Mouse (Mus musculus): ENCODE results near the gene Rab36. TPM values are rescaled to one million over a fixed set of nuclear protein-coding genes. Genes with fewer than 3 reads are reported as not detected.

Rab36 gene
- polyA plus RNA-seq, 1 experiment from 2014 or later: 4.1 TPM

GRCm38 (mm10) chr10:75052902-75053301 lies 16.0 kb downstream of the Rab36 start:
- Histone ChIP-seq H3K27me3 (ENCODE audit: control insufficient read depth, insufficient read depth, low read length) (no peaks in the 10 kb centered on the region), H3K4me2 (no peak overlapping the region), H3K4me3 (ENCODE audit: low read depth, low read length) (no peak overlapping the region), H3K36me3 (ENCODE audit: control insufficient read depth, insufficient read depth, low read length) (no peaks in the 10 kb centered on the region), H3K27ac (ENCODE audit: low read depth, low read length) (no peak overlapping the region), H3K9me3 (replicated peaks; ENCODE audit: control insufficient read depth, low read length) (no peaks in the 10 kb centered on the region), H3K4me1 (ENCODE audit: control insufficient read depth, insufficient read depth, low read length) (peaks cover 6% of the 10 kb centered on the region), H3K9ac (ENCODE audit: low read depth, low read length) (no peak overlapping the region)
- 77% methylated on average over 8 of the region's 8 CpGs for WGBS (ENCODE audit: insufficient replicate concordance)
- ATAC-seq (replicated peaks; ENCODE audit: insufficient number of reproducible peaks, low FRiP score, low TSS enrichment): no peak

DNA sequence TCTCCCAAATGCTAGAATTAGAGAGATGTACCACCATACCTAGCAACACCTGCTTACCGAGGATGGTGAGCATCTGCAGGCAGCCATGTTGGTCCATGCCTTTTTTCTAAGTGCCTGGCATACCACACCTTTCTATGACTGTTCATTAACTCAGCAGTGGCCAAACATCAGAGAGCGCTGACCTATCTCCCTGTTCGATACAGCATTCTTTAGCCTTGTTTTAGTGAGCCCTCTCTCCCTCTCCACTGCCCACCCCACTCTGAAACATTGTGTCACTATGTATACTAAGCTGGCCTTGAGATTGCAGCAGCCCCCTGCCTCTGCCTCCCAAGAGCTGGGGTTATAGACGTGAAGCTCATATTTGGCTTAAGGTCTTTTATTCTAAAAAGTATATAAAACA lies 16.8 kb downstream of the Rab36 start:
- Histone ChIP-seq H3K9ac (ENCODE audit: low read depth, low read length) (no peak overlapping the region), H3K4me2 (no peak overlapping the region), H3K27ac (ENCODE audit: low read depth, low read length) (no peak overlapping the region), H3K27me3 (ENCODE audit: control insufficient read depth, insufficient read depth, low read length) (no peaks in the 10 kb centered on the region), H3K9me3 (replicated peaks; ENCODE audit: control insufficient read depth, low read length) (no peaks in the 10 kb centered on the region), H3K36me3 (ENCODE audit: control insufficient read depth, insufficient read depth, low read length) (no peaks in the 10 kb centered on the region), H3K4me3 (ENCODE audit: low read depth, low read length) (no peak overlapping the region), H3K4me1 (ENCODE audit: control insufficient read depth, insufficient read depth, low read length) (peaks cover 6% of the 10 kb centered on the region)
- 75% methylated on average over 4 of the region's 4 CpGs for WGBS (ENCODE audit: insufficient replicate concordance)
- ATAC-seq (replicated peaks; ENCODE audit: insufficient number of reproducible peaks, low FRiP score, low TSS enrichment): no peak

DNA sequence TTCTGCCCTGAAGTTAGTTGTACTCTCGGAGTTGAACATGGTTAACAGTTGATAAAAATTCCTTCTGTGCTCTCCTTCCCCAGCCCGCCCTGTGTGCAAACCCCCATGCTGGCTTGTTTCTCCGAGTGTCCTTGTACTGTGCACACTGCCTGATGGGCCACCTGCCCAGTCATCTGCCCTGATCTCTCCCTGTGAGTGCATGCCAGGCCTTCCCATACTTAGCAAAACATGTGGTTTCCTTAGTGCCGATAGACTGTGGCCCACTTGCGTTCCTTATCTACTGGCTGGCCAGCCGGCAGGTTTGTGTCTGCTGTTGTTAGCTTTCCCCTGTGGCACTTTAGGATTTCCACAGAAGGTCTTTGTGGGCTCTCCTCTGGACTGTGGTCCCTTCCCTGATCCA lies 17.3 kb downstream of the Rab36 start:
- no peak overlapping the region for H3K4me3 ChIP-seq (ENCODE audit: low read depth, low read length)
- H3K4me2 ChIP-seq: no peak overlapping the region
- peaks cover 6% of the 10 kb centered on the region for H3K4me1 ChIP-seq (ENCODE audit: control insufficient read depth, insufficient read depth, low read length)
- no peaks in the 10 kb centered on the region for H3K36me3 ChIP-seq (ENCODE audit: control insufficient read depth, insufficient read depth, low read length)
- no peaks in the 10 kb centered on the region for H3K9me3 ChIP-seq (replicated peaks; ENCODE audit: control insufficient read depth, low read length)
- ATAC-seq (replicated peaks; ENCODE audit: insufficient number of reproducible peaks, low FRiP score, low TSS enrichment): no peak
- H3K27me3 ChIP-seq (ENCODE audit: control insufficient read depth, insufficient read depth, low read length): no peaks in the 10 kb centered on the region
- H3K27ac ChIP-seq (ENCODE audit: low read depth, low read length): 0 out of 2 replicates have a peak overlapping the region, but pooled peaks have one; percentile 22
- WGBS (ENCODE audit: insufficient replicate concordance): 26% methylated on average over 6 of the region's 6 CpGs
- no peak overlapping the region for H3K9ac ChIP-seq (ENCODE audit: low read depth, low read length)

DNA sequence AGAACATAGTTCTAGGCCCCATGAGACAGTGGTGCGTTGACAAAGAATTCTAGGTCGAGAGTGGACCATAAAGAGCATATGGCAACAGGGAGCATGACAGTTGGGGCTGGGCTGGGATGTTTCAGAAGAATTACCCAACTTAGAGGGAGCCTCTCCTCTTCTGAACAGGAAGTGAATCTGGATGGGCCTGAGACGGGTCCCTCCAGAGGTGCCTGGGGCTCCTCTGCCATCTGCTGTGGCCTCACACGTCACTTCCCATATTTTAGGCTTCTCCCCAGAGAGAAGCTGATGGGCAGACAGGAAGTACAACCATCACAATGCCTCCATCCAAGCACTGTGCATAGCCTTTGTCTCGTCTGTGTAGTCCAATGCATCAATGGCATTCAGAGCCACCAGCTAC lies 18.8 kb downstream of the Rab36 start:
- Histone ChIP-seq H3K27ac (ENCODE audit: low read depth, low read length) (no peak overlapping the region), H3K36me3 (ENCODE audit: control insufficient read depth, insufficient read depth, low read length) (no peaks in the 10 kb centered on the region), H3K9me3 (replicated peaks; ENCODE audit: control insufficient read depth, low read length) (no peaks in the 10 kb centered on the region), H3K9ac (ENCODE audit: low read depth, low read length) (no peak overlapping the region), H3K4me3 (ENCODE audit: low read depth, low read length) (no peak overlapping the region), H3K27me3 (ENCODE audit: control insufficient read depth, insufficient read depth, low read length) (no peaks in the 10 kb centered on the region), H3K4me2 (no peak overlapping the region), H3K4me1 (ENCODE audit: control insufficient read depth, insufficient read depth, low read length) (peaks cover 15% of the 10 kb centered on the region)
- ATAC-seq (replicated peaks; ENCODE audit: insufficient number of reproducible peaks, low FRiP score, low TSS enrichment): no peak
- WGBS (ENCODE audit: insufficient replicate concordance): 68% methylated on average over 5 of the region's 5 CpGs

GRCm38 (mm10) chr10:75056255-75056654 lies 19.4 kb downstream of the Rab36 start:
- no peaks in the 10 kb centered on the region for H3K36me3 ChIP-seq (ENCODE audit: control insufficient read depth, insufficient read depth, low read length)
- H3K4me3 ChIP-seq (ENCODE audit: low read depth, low read length): no peak overlapping the region
- no peak overlapping the region for H3K9ac ChIP-seq (ENCODE audit: low read depth, low read length)
- H3K9me3 ChIP-seq (replicated peaks; ENCODE audit: control insufficient read depth, low read length): no peaks in the 10 kb centered on the region
- no peak overlapping the region for H3K4me2 ChIP-seq
- WGBS (ENCODE audit: insufficient replicate concordance): 22% methylated on average over 4 of the region's 4 CpGs
- H3K4me1 ChIP-seq (ENCODE audit: control insufficient read depth, insufficient read depth, low read length): peaks cover 17% of the 10 kb centered on the region
- ATAC-seq (replicated peaks; ENCODE audit: insufficient number of reproducible peaks, low FRiP score, low TSS enrichment): no peak
- peaks cover 3% of the 10 kb centered on the region; the same call in 1 of the 2 replicates for H3K27me3 ChIP-seq (ENCODE audit: control insufficient read depth, insufficient read depth, low read length)
- no peak overlapping the region for H3K27ac ChIP-seq (ENCODE audit: low read depth, low read length)

DNA sequence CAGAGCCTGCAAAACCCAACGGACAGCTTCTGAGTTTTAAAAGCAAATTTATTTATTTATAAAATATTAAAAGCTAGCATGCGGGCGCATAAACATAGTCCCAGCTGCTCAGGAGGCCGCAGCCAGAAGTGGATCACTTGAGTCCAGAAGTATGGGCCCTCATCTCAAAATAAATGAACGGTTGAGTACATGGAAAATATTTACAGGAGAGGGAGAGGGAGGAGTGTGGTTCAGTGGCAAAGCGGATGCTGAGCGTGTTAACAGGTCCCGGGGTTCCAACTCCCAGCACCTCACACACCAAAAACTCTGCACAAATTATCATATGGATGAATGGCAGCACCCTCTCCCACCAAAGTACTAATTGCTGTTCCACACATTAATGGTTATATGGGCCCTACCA lies 21.5 kb downstream of the Rab36 start:
- Histone ChIP-seq H3K4me1 (ENCODE audit: control insufficient read depth, insufficient read depth, low read length) (peaks cover 35% of the 10 kb centered on the region), H3K27me3 (ENCODE audit: control insufficient read depth, insufficient read depth, low read length) (peaks cover 10% of the 10 kb centered on the region), H3K4me2 (no peak overlapping the region), H3K9me3 (replicated peaks; ENCODE audit: control insufficient read depth, low read length) (no peaks in the 10 kb centered on the region), H3K9ac (ENCODE audit: low read depth, low read length) (no peak overlapping the region), H3K4me3 (ENCODE audit: low read depth, low read length) (no peak overlapping the region), H3K36me3 (ENCODE audit: control insufficient read depth, insufficient read depth, low read length) (no peaks in the 10 kb centered on the region), H3K27ac (ENCODE audit: low read depth, low read length) (no peak overlapping the region)
- 78% methylated on average over 8 of the region's 8 CpGs for WGBS (ENCODE audit: insufficient replicate concordance)
- no peak for ATAC-seq (replicated peaks; ENCODE audit: insufficient number of reproducible peaks, low FRiP score, low TSS enrichment)

- H3K27me3 ChIP-seq (ENCODE audit: control insufficient read depth, insufficient read depth, low read length): peaks cover 10% of the 10 kb centered on the region
- WGBS (ENCODE audit: insufficient replicate concordance): 38% methylated on average over 9 of the region's 9 CpGs
- no peak overlapping the region for H3K9ac ChIP-seq (ENCODE audit: low read depth, low read length)
- no peak overlapping the region for H3K27ac ChIP-seq (ENCODE audit: low read depth, low read length)
- H3K36me3 ChIP-seq (ENCODE audit: control insufficient read depth, insufficient read depth, low read length): no peaks in the 10 kb centered on the region
- H3K4me1 ChIP-seq (ENCODE audit: control insufficient read depth, insufficient read depth, low read length): peaks cover 41% of the 10 kb centered on the region
- peak overlapping the region; percentile 90 for H3K4me2 ChIP-seq
- no peaks in the 10 kb centered on the region for H3K9me3 ChIP-seq (replicated peaks; ENCODE audit: control insufficient read depth, low read length)
- ATAC-seq (replicated peaks; ENCODE audit: insufficient number of reproducible peaks, low FRiP score, low TSS enrichment): no peak
- no peak overlapping the region for H3K4me3 ChIP-seq (ENCODE audit: low read depth, low read length)
These were observed 22.0 kb downstream of the Rab36 start for GRCm38 (mm10) chr10:75058761-75059395.

- Histone ChIP-seq H3K9ac (ENCODE audit: low read depth, low read length) (no peak overlapping the region), H3K4me1 (ENCODE audit: control insufficient read depth, insufficient read depth, low read length) (peaks cover 36% of the 10 kb centered on the region), H3K4me3 (ENCODE audit: low read depth, low read length) (peak overlapping the region; percentile 83), H3K27ac (ENCODE audit: low read depth, low read length) (no peak overlapping the region), H3K9me3 (replicated peaks; ENCODE audit: control insufficient read depth, low read length) (no peaks in the 10 kb centered on the region), H3K4me2 (peak overlapping the region; percentile 90), H3K27me3 (ENCODE audit: control insufficient read depth, insufficient read depth, low read length) (peaks cover 10% of the 10 kb centered on the region), H3K36me3 (ENCODE audit: control insufficient read depth, insufficient read depth, low read length) (no peaks in the 10 kb centered on the region)
- peak; percentile 43; the same call in 1 of the 2 replicates for ATAC-seq (replicated peaks; ENCODE audit: insufficient number of reproducible peaks, low FRiP score, low TSS enrichment)
- WGBS (ENCODE audit: insufficient replicate concordance): under 1% methylated on average over 11 of the region's 11 CpGs
These were observed 22.5 kb downstream of the Rab36 start for GRCm38 (mm10) chr10:75059396-75059795.

DNA sequence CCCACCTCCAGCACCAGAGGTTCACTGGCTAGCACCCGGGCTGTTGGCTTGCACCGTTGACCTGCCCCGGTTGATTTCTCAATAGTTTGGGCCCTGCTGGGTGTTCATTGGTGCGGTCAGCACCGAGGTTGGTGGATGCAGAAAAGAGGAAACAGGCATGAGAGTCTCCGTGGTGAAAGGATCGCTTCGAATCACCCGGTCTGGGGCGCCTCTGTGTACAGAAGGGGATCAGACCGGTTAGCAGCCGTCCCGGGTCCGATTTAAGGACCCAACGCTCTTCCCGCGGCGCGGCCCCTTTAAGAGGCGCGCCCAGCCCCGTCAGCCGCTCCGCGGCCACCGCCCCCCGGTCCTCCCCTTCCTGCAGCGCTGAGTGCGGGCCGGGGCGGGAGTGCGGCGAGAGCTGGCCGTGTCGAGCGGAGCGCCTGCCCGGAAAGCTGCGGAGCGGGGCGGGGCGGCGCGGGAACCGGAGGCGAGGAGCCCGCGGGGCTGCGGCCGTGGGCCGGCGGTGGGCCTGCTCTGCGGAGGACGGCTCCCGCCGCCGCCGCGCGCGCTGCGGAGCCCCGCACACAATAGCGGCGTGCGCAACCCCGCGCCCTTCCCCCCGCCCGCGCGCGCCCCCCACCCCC lies 23.5 kb downstream of the Rab36 start, which contains the start of gene Bcr:
TSS of gene Bcr (plus strand) at position 376 of the 626 bp plus-strand sequence.
- no peaks in the 10 kb centered on the region for H3K9me3 ChIP-seq (replicated peaks; ENCODE audit: control insufficient read depth, low read length)
- peak within 1 kb of the TSS; percentile 43 for H3K27ac ChIP-seq (ENCODE audit: low read depth, low read length)
- peaks cover 10% of the 10 kb centered on the region for H3K27me3 ChIP-seq (ENCODE audit: control insufficient read depth, insufficient read depth, low read length)
- under 1% methylated on average over 39 of the region's 73 CpGs for WGBS (ENCODE audit: insufficient replicate concordance)
- peak within 1 kb of the TSS; percentile 90 for H3K4me2 ChIP-seq
- H3K9ac ChIP-seq (ENCODE audit: low read depth, low read length): peak within 1 kb of the TSS; percentile 78
- peak; percentile 75; the same call in 1 of the 2 replicates for ATAC-seq (replicated peaks; ENCODE audit: insufficient number of reproducible peaks, low FRiP score, low TSS enrichment)
- H3K4me1 ChIP-seq (ENCODE audit: control insufficient read depth, insufficient read depth, low read length): peaks cover 35% of the 10 kb centered on the region
- H3K36me3 ChIP-seq (ENCODE audit: control insufficient read depth, insufficient read depth, low read length): no peaks in the 10 kb centered on the region
- peak within 1 kb of the TSS; percentile 83 for H3K4me3 ChIP-seq (ENCODE audit: low read depth, low read length)
